Mouse (Mus musculus) liver, postnatal 0 days (tissue): ENCODE data around the gene Paqr6.

Experiments
- CTCF ChIP-seq: sonication (generic); IDR thresholded peaks from 2 replicates; pipeline ENCODE4 v1.5.1; 2016; ENCODE audit warnings: antibody characterized with exemption, low read depth
- EP300 ChIP-seq: IDR thresholded peaks from 2 replicates; pipeline ENCODE4 v1.6.1; 2016; ENCODE audit warnings: antibody characterized with exemption, low read depth, mild to moderate bottlenecking

- no peak for TF ChIP-seq CTCF
- no peak for TF ChIP-seq EP300
Observed at GRCm38 (mm10) chr3:88395742-88396141, 31.4 kb downstream of the Paqr6 start.
